Mouse (Mus musculus): Measurements from ENCODE around the gene Wdr5b. TPM values are rescaled to one million over a fixed set of nuclear protein-coding genes. Genes with fewer than 3 reads are reported as not detected.

The Wdr5b gene
- polyA plus RNA-seq, 1 experiment from 2014 or later = 5.4 TPM

GRCm38 (mm10) chr16:36074772-36075171, 33.8 kb downstream of the Wdr5b start:
- no peaks in the 10 kb centered on the region; the same call in 1 of the 2 replicates for H3K36me3 ChIP-seq
- H3K4me3 ChIP-seq = no peak overlapping the region
- H3K9me3 ChIP-seq = no peaks in the 10 kb centered on the region
- H3K27ac ChIP-seq = no peak overlapping the region
- peaks cover 7% of the 10 kb centered on the region; the same call in 1 of the 2 replicates for H3K4me1 ChIP-seq
- no peak for DNase-seq (ENCODE audit: low spot score)
- no peaks in the 10 kb centered on the region for H3K27me3 ChIP-seq (ENCODE audit: insufficient read depth, poor library complexity, severe bottlenecking)
- 90% methylated on average over 3 of the region's 3 CpGs for WGBS

- H3K4me3 ChIP-seq = no peak overlapping the region
- no peaks in the 10 kb centered on the region for H3K27me3 ChIP-seq (ENCODE audit: insufficient read depth, poor library complexity, severe bottlenecking)
- 93% methylated on average over 3 of the region's 3 CpGs for WGBS
- H3K4me1 ChIP-seq = no peaks in the 10 kb centered on the region
- no peak for DNase-seq (ENCODE audit: low spot score)
- peaks cover 28% of the 10 kb centered on the region for H3K36me3 ChIP-seq
- H3K27ac ChIP-seq = no peak overlapping the region
- no peaks in the 10 kb centered on the region for H3K9me3 ChIP-seq
Measured at GRCm38 (mm10) chr16:36079916-36080315, 38.9 kb downstream of the Wdr5b start.

GRCm38 (mm10) chr16:36087846-36088245, 46.9 kb downstream of the Wdr5b start:
- no peaks in the 10 kb centered on the region for H3K9me3 ChIP-seq
- peaks cover 85% of the 10 kb centered on the region for H3K36me3 ChIP-seq
- no peak overlapping the region for H3K27ac ChIP-seq
- peak; percentile 63 for DNase-seq (ENCODE audit: low spot score)
- H3K4me1 ChIP-seq = no peaks in the 10 kb centered on the region
- 77% methylated on average over 4 of the region's 4 CpGs for WGBS
- no peak overlapping the region for H3K4me3 ChIP-seq
- H3K27me3 ChIP-seq (ENCODE audit: insufficient read depth, poor library complexity, severe bottlenecking) = no peaks in the 10 kb centered on the region

GRCm38 (mm10) chr16:36089065-36089464, 48.1 kb downstream of the Wdr5b start:
- Histone ChIP-seq H3K9me3 (no peaks in the 10 kb centered on the region), H3K27ac (no peak overlapping the region), H3K27me3 (ENCODE audit: insufficient read depth, poor library complexity, severe bottlenecking) (no peaks in the 10 kb centered on the region), H3K36me3 (peaks cover 74% of the 10 kb centered on the region), H3K4me3 (no peak overlapping the region), H3K4me1 (no peaks in the 10 kb centered on the region)
- 83% methylated on average over 7 of the region's 7 CpGs for WGBS
- DNase-seq (ENCODE audit: low spot score) = peak; percentile 45

- Histone ChIP-seq H3K9me3 (no peaks in the 10 kb centered on the region), H3K4me1 (no peaks in the 10 kb centered on the region), H3K4me3 (no peak overlapping the region), H3K27ac (no peak overlapping the region), H3K36me3 (peaks cover 65% of the 10 kb centered on the region), H3K27me3 (ENCODE audit: insufficient read depth, poor library complexity, severe bottlenecking) (no peaks in the 10 kb centered on the region)
- no peak for DNase-seq (ENCODE audit: low spot score)
- WGBS = 88% methylated on average over 8 of the region's 8 CpGs
Measured at GRCm38 (mm10) chr16:36089850-36090616, 49.0 kb downstream of the Wdr5b start.

- no peak overlapping the region for H3K27ac ChIP-seq
- DNase-seq (ENCODE audit: low spot score) = no peak
- no peaks in the 10 kb centered on the region for H3K4me1 ChIP-seq
- no peaks in the 10 kb centered on the region for H3K9me3 ChIP-seq
- H3K27me3 ChIP-seq (ENCODE audit: insufficient read depth, poor library complexity, severe bottlenecking) = no peaks in the 10 kb centered on the region
- peaks cover 56% of the 10 kb centered on the region for H3K36me3 ChIP-seq
- 92% methylated on average over 11 of the region's 11 CpGs for WGBS
- H3K4me3 ChIP-seq = no peak overlapping the region
Measured at GRCm38 (mm10) chr16:36090785-36091509, 50.0 kb downstream of the Wdr5b start.

Other genes with a start within 250 kb of the Wdr5b start
- gene Parp14, start 169.6 kb upstream of the Wdr5b start, polyA plus RNA-seq (2016; fragmentation: Nextera tagmentation; extraction: Ambion mirVana) = 0.15 and 0.22 TPM in 2 replicates
- gene Parp9, start 102.7 kb upstream of the Wdr5b start, polyA plus RNA-seq (2016; fragmentation: Nextera tagmentation; extraction: Ambion mirVana) = 1.9 and 4.2 TPM in 2 replicates
- gene Dtx3l, start 102.0 kb upstream of the Wdr5b start, polyA plus RNA-seq (2016; fragmentation: Nextera tagmentation; extraction: Ambion mirVana) = 2.0 and 2.9 TPM in 2 replicates
- gene Kpna1, start 62.4 kb upstream of the Wdr5b start, polyA plus RNA-seq (2016; fragmentation: Nextera tagmentation; extraction: Ambion mirVana) = 51.8 and 60.5 TPM in 2 replicates
- gene Fam162a, start 30.4 kb downstream of the Wdr5b start, polyA plus RNA-seq (2016; fragmentation: Nextera tagmentation; extraction: Ambion mirVana) = 619 and 675 TPM in 2 replicates
- 101 and 102 TPM in 2 replicates for gene Ccdc58, start 30.5 kb downstream of the Wdr5b start, polyA plus RNA-seq (2016; fragmentation: Nextera tagmentation; extraction: Ambion mirVana)
- gene Csta1, start 90.1 kb downstream of the Wdr5b start, polyA plus RNA-seq (2016; fragmentation: Nextera tagmentation; extraction: Ambion mirVana) = not detected in 2 replicates
- not detected in 2 replicates for gene Stfa2l1, start 115.6 kb downstream of the Wdr5b start, polyA plus RNA-seq (2016; fragmentation: Nextera tagmentation; extraction: Ambion mirVana)
- gene Gm5483, start 143.0 kb downstream of the Wdr5b start, polyA plus RNA-seq (2016; fragmentation: Nextera tagmentation; extraction: Ambion mirVana) = not detected in 2 replicates
- gene Gm5416, start 169.2 kb downstream of the Wdr5b start, polyA plus RNA-seq (2016; fragmentation: Nextera tagmentation; extraction: Ambion mirVana) = not detected in 2 replicates
- not detected in 2 replicates for gene 2010005H15Rik, start 180.3 kb downstream of the Wdr5b start, polyA plus RNA-seq (2016; fragmentation: Nextera tagmentation; extraction: Ambion mirVana)
- 0.25 TPM in 1 of 2 replicates, not detected in the other for gene Stfa1, start 235.8 kb downstream of the Wdr5b start, polyA plus RNA-seq (2016; fragmentation: Nextera tagmentation; extraction: Ambion mirVana)